Mouse (Mus musculus): Measurements from ENCODE around the gene Depdc1a. TPM values are rescaled to one million over a fixed set of nuclear protein-coding genes. Genes with fewer than 3 reads are reported as not detected.

The Depdc1a gene
- polyA plus RNA-seq, 1 experiment from 2014 or later: 35.1 TPM

Other genes with a start within 250 kb of the Depdc1a start
- not detected in 2 replicates for gene Rpe65, start 103.7 kb downstream of the Depdc1a start, polyA plus RNA-seq (2015; fragmentation: Nextera tagmentation; extraction: Ambion mirVana)

Data from stomach, embryonic 16.5 days (tissue).